Mouse (Mus musculus) CH12.LX (cell line): Measurements from ENCODE around the gene Cenpa.
A peak's percentile ranks its signal among the peaks of the same experiment; 100 is the strongest.

Source experiments
- CTCF ChIP-seq, 2 experiments: IDR thresholded peaks in 1 of 2; conservative IDR thresholded peaks in 1 of 2; 2 replicates each; pipeline ENCODE4 v1.5.1; 2011 to 2012; ENCODE audit warnings: low read depth in 2 of 2, low read length in 2 of 2, improper control_type of control experiment in 1 of 2, inconsistent platforms in 1 of 2, mild to moderate bottlenecking in 1 of 2, moderate library complexity in 1 of 2
- E2F4 ChIP-seq: IDR thresholded peaks from 2 replicates; pipeline ENCODE4 v1.6.1; 2011; ENCODE audit warnings: low read depth, low read length, improper control_type of control experiment; ENCODE audit not compliant: insufficient replicate concordance
- EP300 ChIP-seq: IDR thresholded peaks from 2 replicates; pipeline ENCODE4 v1.6.1; 2011; ENCODE audit warnings: low read length, improper control_type of control experiment
- MYC ChIP-seq: IDR thresholded peaks from 2 replicates; pipeline ENCODE4 v1.6.1; 2011; ENCODE audit warnings: low read depth, mild to moderate bottlenecking, improper control_type of control experiment, low read length
- POLR2A ChIP-seq: IDR thresholded peaks from 2 replicates; pipeline ENCODE4 v1.6.1; 2011; ENCODE audit warnings: low read depth, mild to moderate bottlenecking, improper control_type of control experiment, low read length
- TBP ChIP-seq: conservative IDR thresholded peaks from 2 replicates; pipeline ENCODE4 v1.6.1; 2011; ENCODE audit warnings: low read depth, low read length, improper control_type of control experiment
- UBTF ChIP-seq: IDR thresholded peaks from 2 replicates; pipeline ENCODE4 v1.6.1; 2012; ENCODE audit warnings: low read depth, mild to moderate bottlenecking, inconsistent platforms, low read length, improper control_type of control experiment, moderate library complexity
- USF2 ChIP-seq: conservative IDR thresholded peaks from 2 replicates; pipeline ENCODE4 v1.6.1; 2011; ENCODE audit warnings: low read depth, low read length, improper control_type of control experiment
- ZMIZ1 ChIP-seq: IDR thresholded peaks from 2 replicates; pipeline ENCODE4 v1.6.1; 2012; ENCODE audit warnings: low read depth, mild to moderate bottlenecking, inconsistent platforms, low read length, improper control_type of control experiment

DNA sequence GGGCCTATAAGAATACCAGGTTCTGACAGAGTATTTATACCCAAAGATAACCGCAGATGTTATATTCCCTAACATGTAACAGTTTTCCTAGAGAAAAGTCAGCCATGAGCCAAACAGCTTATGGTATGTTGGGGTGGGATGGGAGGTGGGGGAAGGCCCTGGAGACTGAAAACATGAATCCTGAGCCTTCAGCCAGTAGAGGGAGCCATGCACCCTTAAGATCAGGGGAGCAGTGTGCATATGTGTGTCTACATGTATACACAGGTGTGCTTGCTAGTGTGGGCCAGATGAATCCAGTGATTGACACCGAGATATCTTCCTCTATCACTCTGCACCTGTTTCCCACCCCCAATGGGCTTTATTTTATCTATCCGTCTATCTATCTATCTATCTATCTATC is 20.2 kb downstream of the Cenpa start:
- TF ChIP-seq CTCF (conservative IDR thresholded peaks at IDR 0.05 in 1 of 2, IDR thresholded peaks at IDR 0.05 in 1 of 2; ENCODE audit: low read depth in 2 of 2, low read length in 2 of 2) (peak; percentile 47 to 75), ZMIZ1 (no peak), POLR2A (no peak), MYC (no peak), E2F4 (no peak), UBTF (no peak), USF2 (no peak), TBP (no peak), EP300 (no peak)
